Mouse (Mus musculus): ENCODE measurements around the gene Pglyrp3. TPM values are rescaled to one million over a fixed set of nuclear protein-coding genes. Genes with fewer than 3 reads are reported as not detected.

Gene Pglyrp3
- polyA plus RNA-seq, 1 experiment from 2014 or later = not detected

Small RNAs within 50 kb of the gene (microRNA-seq; reads per million reads assigned to microRNA genes)
- gene Gm23697 (not detected), gene Gm25145 (not detected)

Other genes with a start within 250 kb of the Pglyrp3 start
- 1.3 TPM in 2 replicates for gene Lor, start 68.6 kb downstream of the Pglyrp3 start, polyA plus RNA-seq (2014; fragmentation: Nextera tagmentation; extraction: Ambion mirVana)
- not detected in 2 replicates for gene Prr9, start 109.4 kb downstream of the Pglyrp3 start, polyA plus RNA-seq (2014; fragmentation: Nextera tagmentation; extraction: Ambion mirVana)
- not detected in 2 replicates for gene Lelp1, start 128.2 kb downstream of the Pglyrp3 start, polyA plus RNA-seq (2014; fragmentation: Nextera tagmentation; extraction: Ambion mirVana)
- gene Sprr2a1, start 201.2 kb downstream of the Pglyrp3 start, polyA plus RNA-seq (2014; fragmentation: Nextera tagmentation; extraction: Ambion mirVana) = not detected in 2 replicates
- not detected in 2 replicates for gene Sprr2a2, start 201.3 kb downstream of the Pglyrp3 start, polyA plus RNA-seq (2014; fragmentation: Nextera tagmentation; extraction: Ambion mirVana)